Comparison of ENCODE assay signal across 8 mouse cellular contexts in the genomic region with DNA sequence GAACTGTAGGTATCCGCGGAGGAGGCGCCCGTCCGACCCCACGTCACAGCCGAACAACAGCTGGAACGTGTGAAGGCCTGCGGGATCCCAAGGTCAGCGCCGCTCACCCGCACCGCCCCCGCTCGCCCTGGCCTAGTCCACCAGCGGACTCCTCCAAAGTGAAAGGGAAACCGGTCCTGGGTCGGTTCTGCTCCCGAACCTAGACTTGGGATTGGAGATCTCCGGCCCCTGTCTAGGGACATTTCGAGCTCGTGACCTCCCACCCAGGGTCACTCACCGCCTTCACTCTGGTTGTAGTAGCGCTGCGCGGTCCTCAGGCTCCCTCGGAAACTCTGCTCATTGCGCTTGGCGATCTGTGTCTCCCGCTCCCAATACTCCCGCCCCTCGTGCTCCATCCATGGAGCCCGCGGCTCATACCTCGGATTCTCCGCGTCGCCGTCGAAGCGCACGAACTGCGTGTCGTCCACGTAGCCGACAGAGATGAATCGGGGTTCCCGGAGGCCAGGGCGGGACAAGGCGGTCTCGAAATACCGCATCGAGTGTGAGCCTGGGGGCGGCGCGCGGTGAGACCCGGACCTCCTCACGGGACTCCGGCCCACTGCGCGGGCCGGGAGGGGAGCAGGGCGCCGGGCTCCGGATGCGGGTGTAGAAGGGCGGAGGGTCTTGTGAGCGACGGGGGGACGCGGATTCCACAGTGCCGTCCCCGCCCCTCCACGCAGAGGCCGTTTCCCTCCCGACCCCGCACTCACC. TPM values are rescaled to one million over a fixed set of nuclear protein-coding genes. Genes with fewer than 3 reads are reported as not detected.
DNase-seq lines count a peak whose midpoint lies in the region; ATAC-seq and TF ChIP-seq lines count a peak whose summit lies in the region.

No protein-coding gene starts in this region.

- no peak for TF ChIP-seq CTCF in bone marrow, adult 2 months (IDR thresholded peaks at IDR 0.05; ENCODE audit: control insufficient read depth, insufficient read depth, low read length)
- no peak for TF ChIP-seq CTCF in olfactory bulb, adult 2 months (IDR thresholded peaks at IDR 0.05; ENCODE audit: insufficient read depth, low read depth, low read length)

- ATAC-seq in kidney, embryonic 15.5 days (replicated peaks; ENCODE audit: low FRiP score): 0 out of 2 replicates have a peak, but pooled peaks have one; percentile 54
- ATAC-seq in heart, embryonic 13.5 days (ENCODE audit: extremely low read depth, insufficient number of reproducible peaks, low FRiP score, low TSS enrichment): no peak
- no peak for ATAC-seq in liver, embryonic 11.5 days (replicated peaks; ENCODE audit: low FRiP score)

- H3K9me3 ChIP-seq in kidney, embryonic 15.5 days (replicated peaks): no peaks in the 10 kb centered on the region
- no peaks in the 10 kb centered on the region for H3K9me3 ChIP-seq in heart, embryonic 13.5 days
- H3K9me3 ChIP-seq in liver, embryonic 11.5 days (ENCODE audit: control insufficient read depth, low read length): no peaks in the 10 kb centered on the region

- 1% methylated on average over 78 of the region's 78 CpGs for WGBS in kidney, embryonic 15.5 days
- 1% methylated on average over 78 of the region's 78 CpGs for WGBS in bone marrow, adult 2 months
- 2% methylated on average over 72 of the region's 78 CpGs for WGBS in heart, embryonic 13.5 days
- 3% methylated on average over 77 of the region's 78 CpGs for WGBS in liver, embryonic 11.5 days
- 2% methylated on average over 77 of the region's 78 CpGs for WGBS in olfactory bulb, adult 2 months

- peaks cover 81% of the 10 kb centered on the region for H3K27me3 ChIP-seq in kidney, embryonic 15.5 days
- peaks cover 81% of the 10 kb centered on the region for H3K27me3 ChIP-seq in heart, embryonic 13.5 days (replicated peaks)
- H3K27me3 ChIP-seq in liver, embryonic 11.5 days (replicated peaks; ENCODE audit: control insufficient read depth, insufficient read depth, low read length): peaks cover 40% of the 10 kb centered on the region

- DNase-seq in kidney, adult 9 months: no peak
- DNase-seq in liver, embryonic 11.5 days (ENCODE audit: low spot score): no peak
- no peak for DNase-seq in right cerebral cortex, postnatal 25 days
- no peak for DNase-seq in layer of hippocampus, adult 11-12 months (ENCODE audit: low spot score)

- no peak overlapping the region for H3K9ac ChIP-seq in kidney, embryonic 15.5 days
- H3K9ac ChIP-seq in heart, embryonic 13.5 days: peak overlapping the region; percentile 58
- H3K9ac ChIP-seq in liver, embryonic 11.5 days (ENCODE audit: low read depth, low read length): no peak overlapping the region

- no peak overlapping the region for H3K27ac ChIP-seq in kidney, embryonic 15.5 days
- H3K27ac ChIP-seq in bone marrow, adult 2 months (ENCODE audit: control insufficient read depth, insufficient read depth, low read depth, low read length, poor library complexity): no peak overlapping the region
- no peak overlapping the region for H3K27ac ChIP-seq in heart, embryonic 13.5 days (replicated peaks)
- H3K27ac ChIP-seq in liver, embryonic 11.5 days (ENCODE audit: low read depth, low read length): no peak overlapping the region
- no peak overlapping the region for H3K27ac ChIP-seq in olfactory bulb, adult 2 months (ENCODE audit: insufficient read depth, low read depth, low read length)

- H3K4me1 ChIP-seq in kidney, embryonic 15.5 days: peaks cover 11% of the 10 kb centered on the region
- no peaks in the 10 kb centered on the region; the same call in 1 of the 2 replicates for H3K4me1 ChIP-seq in bone marrow, adult 2 months (ENCODE audit: control insufficient read depth, insufficient read depth, low read length)
- peaks cover 10% of the 10 kb centered on the region for H3K4me1 ChIP-seq in heart, embryonic 13.5 days
- H3K4me1 ChIP-seq in liver, embryonic 11.5 days (replicated peaks; ENCODE audit: control insufficient read depth, insufficient read depth, low read length): 0 out of 2 replicates have a peak, but pooled peaks cover 3% of the 10 kb centered on the region
- H3K4me1 ChIP-seq in olfactory bulb, adult 2 months (ENCODE audit: control insufficient read depth, insufficient read depth, low read length): peaks cover 12% of the 10 kb centered on the region

- H3K36me3 ChIP-seq in kidney, embryonic 15.5 days: no peaks in the 10 kb centered on the region
- H3K36me3 ChIP-seq in heart, embryonic 13.5 days: no peaks in the 10 kb centered on the region
- no peaks in the 10 kb centered on the region for H3K36me3 ChIP-seq in liver, embryonic 11.5 days (ENCODE audit: control insufficient read depth, insufficient read depth, low read length)

- peak overlapping the region; percentile 66 for H3K4me2 ChIP-seq in kidney, embryonic 15.5 days
- H3K4me2 ChIP-seq in heart, embryonic 13.5 days: peak overlapping the region; percentile 76
- peak overlapping the region; percentile 55 for H3K4me2 ChIP-seq in liver, embryonic 11.5 days

- no peak for TF ChIP-seq POLR2A in bone marrow, adult 2 months (IDR thresholded peaks at IDR 0.05; ENCODE audit: borderline replicate concordance, control insufficient read depth, low read depth, low read length)
- no peak for TF ChIP-seq POLR2A in olfactory bulb, adult 2 months (IDR thresholded peaks at IDR 0.05; ENCODE audit: insufficient read depth, low read depth, low read length)

- peak overlapping the region; percentile 41 for H3K4me3 ChIP-seq in kidney, embryonic 15.5 days (replicated peaks)
- peak overlapping the region; percentile 64 for H3K4me3 ChIP-seq in bone marrow, adult 2 months (replicated peaks; ENCODE audit: control insufficient read depth, low read depth, low read length)
- H3K4me3 ChIP-seq in heart, embryonic 13.5 days: peak overlapping the region; percentile 51
- peak overlapping the region; percentile 41 for H3K4me3 ChIP-seq in liver, embryonic 11.5 days (ENCODE audit: low read depth, low read length)
- peak overlapping the region; percentile 35 for H3K4me3 ChIP-seq in olfactory bulb, adult 2 months (ENCODE audit: insufficient read depth, low read depth, low read length)

RNA-seq across cellular contexts. Expression of gene Gm7030, which starts 16.1 kb away (rescaled TPM):
- not detected in 2 replicates for polyA plus RNA-seq in kidney, embryonic 15.5 days (2015; fragmentation: Nextera tagmentation; extraction: Ambion mirVana)
- polyA plus RNA-seq in bone marrow, adult 2 months (2011; ENCODE audit: insufficient read depth, insufficient read length, low replicate concordance, missing spikeins): not detected in 2 replicates
- not detected in 2 replicates for polyA plus RNA-seq in heart, embryonic 13.5 days (2015; fragmentation: Nextera tagmentation; extraction: Ambion mirVana)
- not detected in 2 replicates for polyA plus RNA-seq in liver, embryonic 11.5 days (2014; fragmentation: Nextera tagmentation; extraction: Ambion mirVana)
- not detected in 2 replicates for polyA plus RNA-seq in olfactory bulb, adult 2 months (2012; ENCODE audit: insufficient read depth, insufficient read length, low replicate concordance, missing spikeins)

RNA-seq across cellular contexts. Expression of gene Gm8909, which starts 23.1 kb away (rescaled TPM):
- not detected in 2 replicates for polyA plus RNA-seq in kidney, embryonic 15.5 days (2015; fragmentation: Nextera tagmentation; extraction: Ambion mirVana)
- 3.0 TPM in 1 of 2 replicates, not detected in the other for polyA plus RNA-seq in bone marrow, adult 2 months (2011; ENCODE audit: insufficient read depth, insufficient read length, low replicate concordance, missing spikeins)
- polyA plus RNA-seq in heart, embryonic 13.5 days (2015; fragmentation: Nextera tagmentation; extraction: Ambion mirVana): 1.3 and 1.9 TPM in 2 replicates
- 0.25 and 0.31 TPM in 2 replicates for polyA plus RNA-seq in liver, embryonic 11.5 days (2014; fragmentation: Nextera tagmentation; extraction: Ambion mirVana)
- polyA plus RNA-seq in olfactory bulb, adult 2 months (2012; ENCODE audit: insufficient read depth, insufficient read length, low replicate concordance, missing spikeins): not detected in 2 replicates

RNA-seq across cellular contexts. Expression of gene Gm19684, which starts 23.8 kb away (rescaled TPM):
- not detected in 2 replicates for polyA plus RNA-seq in kidney, embryonic 15.5 days (2015; fragmentation: Nextera tagmentation; extraction: Ambion mirVana)
- 1.2 TPM in 1 of 2 replicates, not detected in the other for polyA plus RNA-seq in bone marrow, adult 2 months (2011; ENCODE audit: insufficient read depth, insufficient read length, low replicate concordance, missing spikeins)
- polyA plus RNA-seq in heart, embryonic 13.5 days (2015; fragmentation: Nextera tagmentation; extraction: Ambion mirVana): not detected in 2 replicates
- polyA plus RNA-seq in liver, embryonic 11.5 days (2014; fragmentation: Nextera tagmentation; extraction: Ambion mirVana): not detected in 2 replicates
- not detected in 2 replicates for polyA plus RNA-seq in olfactory bulb, adult 2 months (2012; ENCODE audit: insufficient read depth, insufficient read length, low replicate concordance, missing spikeins)

RNA-seq across cellular contexts. Expression of gene H2-T3, which starts 44.8 kb away (rescaled TPM):
- polyA plus RNA-seq in kidney, embryonic 15.5 days (2015; fragmentation: Nextera tagmentation; extraction: Ambion mirVana): not detected in 2 replicates
- 0.80 TPM in 1 of 2 replicates, not detected in the other for polyA plus RNA-seq in bone marrow, adult 2 months (2011; ENCODE audit: insufficient read depth, insufficient read length, low replicate concordance, missing spikeins)
- polyA plus RNA-seq in heart, embryonic 13.5 days (2015; fragmentation: Nextera tagmentation; extraction: Ambion mirVana): 0.08 and 0.09 TPM in 2 replicates
- not detected in 2 replicates for polyA plus RNA-seq in liver, embryonic 11.5 days (2014; fragmentation: Nextera tagmentation; extraction: Ambion mirVana)
- not detected in 2 replicates for polyA plus RNA-seq in olfactory bulb, adult 2 months (2012; ENCODE audit: insufficient read depth, insufficient read length, low replicate concordance, missing spikeins)
